Mouse (Mus musculus) megakaryocyte, embryonic 14.5 days (primary cell): ENCODE results near the gene Npas3.

Experiments used
- FLI1 ChIP-seq: IDR thresholded peaks from 2 replicates; pipeline ENCODE4 v1.6.1; 2012; ENCODE audit warnings: low read length, inconsistent platforms, mixed read lengths
- GATA1 ChIP-seq: IDR thresholded peaks from 3 replicates; pipeline ENCODE4 v1.6.1; 2012; ENCODE audit warnings: mixed read lengths, low read length, inconsistent platforms, borderline replicate concordance

- TF ChIP-seq GATA1, result no peak
- no peak for TF ChIP-seq FLI1
Observed at GRCm38 (mm10) chr12:53333251-53333650, 84.8 kb downstream of the Npas3 start.
